Mouse (Mus musculus) layer of hippocampus, postnatal 14 days (tissue): ENCODE results near the gene Mtf2. TPM values are rescaled to one million over a fixed set of nuclear protein-coding genes. Genes with fewer than 3 reads are reported as not detected.
A peak's percentile ranks its signal among the peaks of the same experiment; 100 is the strongest.
"Not testable (repeated sequence)": the region's sequence is repeated elsewhere in the genome, so short reads cannot be mapped to it uniquely, and the experiment has no call there.

Experiments used
- DNase-seq, 2 experiments: peaks; one replicate each; pipeline ENCODE4 v3.0.0; 2021 to 2022; ENCODE audit warnings: low spot score in 2 of 2, mixed read lengths in 1 of 2
- total RNA-seq, 2 experiments: library from RNA; stranded (reverse); gene quantifications; 2 replicates each; pipeline ENCODE4 v1.2.3; 2021

The Mtf2 gene
- total RNA-seq, 2 experiments from 2014 or later: 44.8 to 45.4 TPM

- no peak for DNase-seq
Measured at GRCm38 (mm10) chr5:108079603-108080002, 14.1 kb downstream of the Mtf2 start.

- no peak for DNase-seq
Measured at GRCm38 (mm10) chr5:108082380-108082779, 16.9 kb downstream of the Mtf2 start.

- DNase-seq: no peak
Measured at GRCm38 (mm10) chr5:108085440-108085839, 20.0 kb downstream of the Mtf2 start.

GRCm38 (mm10) chr5:108092731-108093130 is 27.3 kb downstream of the Mtf2 start:
- not testable (repeated sequence) for DNase-seq

GRCm38 (mm10) chr5:108097676-108098075 is 32.2 kb downstream of the Mtf2 start:
- no peak for DNase-seq

GRCm38 (mm10) chr5:108100196-108100595 is 34.7 kb downstream of the Mtf2 start:
- DNase-seq: no peak

- no peak for DNase-seq
Measured at GRCm38 (mm10) chr5:108104306-108104705, 38.8 kb downstream of the Mtf2 start.

- no peak for DNase-seq
Measured at GRCm38 (mm10) chr5:108109346-108109745, 43.9 kb downstream of the Mtf2 start.

GRCm38 (mm10) chr5:108117693-108118092 is 52.2 kb downstream of the Mtf2 start:
- DNase-seq: no peak

- no peak for DNase-seq
Measured at GRCm38 (mm10) chr5:108120221-108120900, 54.9 kb downstream of the Mtf2 start.

GRCm38 (mm10) chr5:108131849-108132440 is 66.5 kb downstream of the Mtf2 start:
- peak in 1 of 2 experiments; percentile 46 for DNase-seq

- peak; percentile 93 to 98 for DNase-seq
Measured at GRCm38 (mm10) chr5:108132441-108133243, 67.2 kb downstream of the Mtf2 start, which contains the start of the genes Tmed5 and Ccdc18. Gene Tmed5, minus strand, starts transcription at chr5:108132620. Gene Ccdc18, plus strand, starts transcription at chr5:108132875.

- no peak for DNase-seq
Measured at GRCm38 (mm10) chr5:108152592-108152991, 87.1 kb downstream of the Mtf2 start.

Other genes starting within 250 kb of the Mtf2 start
- gene Ube2d2b, start 235.6 kb upstream of the Mtf2 start, total RNA-seq: not detected
- gene Evi5, start 190.6 kb upstream of the Mtf2 start, total RNA-seq: 10 to 100 TPM; 66.6 to 68.9 TPM
- 100 to 1,000 TPM in 1 of 2 experiments, 10 to 100 TPM in 1; 97.2 to 112 TPM for gene Rpl5, start 165.2 kb upstream of the Mtf2 start, total RNA-seq
- 10 to 100 TPM; 33.2 to 44.4 TPM for gene Fam69a, start 78.6 kb upstream of the Mtf2 start, total RNA-seq
- 10 to 100 TPM; 22.6 to 25.2 TPM for gene Tmed5, start 66.9 kb downstream of the Mtf2 start, total RNA-seq
- 1 to 10 TPM; 1.4 to 1.9 TPM for gene Ccdc18, start 67.2 kb downstream of the Mtf2 start, total RNA-seq
- gene Dr1, start 203.2 kb downstream of the Mtf2 start, total RNA-seq: 10 to 100 TPM; 48.1 to 56.8 TPM
- gene Pigg, start 246.9 kb downstream of the Mtf2 start, total RNA-seq: 10 to 100 TPM in 1 of 2 experiments, 1 to 10 TPM in 1; 9.3 to 10.7 TPM